Mouse (Mus musculus) liver, adult 2 months (tissue): ENCODE results near the gene Gm826.

Experiments used
- CTCF ChIP-seq: fragments of 200-500 bp; IDR thresholded peaks from 2 replicates; pipeline ENCODE4 v1.5.1; 2011; ENCODE audit warnings: low read depth, low read length, control low read depth
- POLR2A ChIP-seq: fragments of 200-500 bp; IDR thresholded peaks from 2 replicates; pipeline ENCODE4 v1.6.1; 2011; ENCODE audit warnings: low read length, control low read depth; ENCODE audit not compliant: insufficient read depth; ENCODE audit errors: extremely low read depth

- TF ChIP-seq CTCF (no peak), POLR2A (no peak)
These were observed 6.2 kb upstream of the Gm826 start for GRCm38 (mm10) chr2:160340121-160340520.
